Mouse (Mus musculus) layer of hippocampus, adult 18-20 months (tissue): Measurements from ENCODE around the gene Gucd1. TPM values are rescaled to one million over a fixed set of nuclear protein-coding genes. Genes with fewer than 3 reads are reported as not detected.
"Not testable (repeated sequence)": the region's sequence is repeated elsewhere in the genome, so short reads cannot be mapped to it uniquely, and the experiment has no call there.

Experiments
- DNase-seq, 2 experiments: peaks; one replicate each; pipeline ENCODE4 v3.0.0; 2022; ENCODE audit warnings: low spot score in 2 of 2
- total RNA-seq, 2 experiments: library from RNA; stranded (reverse); gene quantifications; 2 replicates each; pipeline ENCODE4 v1.2.3; 2021

Gene Gucd1
- total RNA-seq, 2 experiments from 2014 or later, result 12.8 TPM

- no peak for DNase-seq
Measured at GRCm38 (mm10) chr10:75536123-75536522, 18.4 kb upstream of the Gucd1 start.

- no peak for DNase-seq
Measured at GRCm38 (mm10) chr10:75535423-75535822, 17.7 kb upstream of the Gucd1 start.

- DNase-seq, result no peak
Measured at GRCm38 (mm10) chr10:75534934-75535333, 17.2 kb upstream of the Gucd1 start.

- no peak for DNase-seq
Measured at GRCm38 (mm10) chr10:75534216-75534615, 16.4 kb upstream of the Gucd1 start.

- no peak for DNase-seq
Measured at GRCm38 (mm10) chr10:75531532-75532090, 13.8 kb upstream of the Gucd1 start.

- DNase-seq, result no peak
Measured at GRCm38 (mm10) chr10:75530322-75530721, 12.6 kb upstream of the Gucd1 start.

GRCm38 (mm10) chr10:75525450-75525849, 7.7 kb upstream of the Gucd1 start:
- DNase-seq, result not testable (repeated sequence)

GRCm38 (mm10) chr10:75521643-75522042, 3.9 kb upstream of the Gucd1 start:
- DNase-seq, result no peak

GRCm38 (mm10) chr10:75520581-75520980, 2.8 kb upstream of the Gucd1 start:
- DNase-seq, result no peak

GRCm38 (mm10) chr10:75517073-75517757, 557 bp downstream of the Gucd1 start, which contains the start of gene Snrpd3:
Gene Snrpd3 (plus strand): TSS chr10:75517551.
- peak; percentile 86 to 93 for DNase-seq

GRCm38 (mm10) chr10:75516724-75517072, 1.1 kb downstream of the Gucd1 start:
- peak in 1 of 2 experiments; percentile 12 for DNase-seq

GRCm38 (mm10) chr10:75516038-75516723, 1.6 kb downstream of the Gucd1 start:
- no peak for DNase-seq

- DNase-seq, result no peak
Measured at GRCm38 (mm10) chr10:75515216-75516037, 2.3 kb downstream of the Gucd1 start.

GRCm38 (mm10) chr10:75514361-75514760, 3.4 kb downstream of the Gucd1 start:
- no peak for DNase-seq

- DNase-seq, result no peak
Measured at GRCm38 (mm10) chr10:75513306-75514067, 4.3 kb downstream of the Gucd1 start.

- DNase-seq, result no peak
Measured at GRCm38 (mm10) chr10:75512796-75513195, 5.0 kb downstream of the Gucd1 start.

GRCm38 (mm10) chr10:75511897-75512296, 5.9 kb downstream of the Gucd1 start:
- DNase-seq, result no peak

- no peak for DNase-seq
Measured at GRCm38 (mm10) chr10:75511060-75511459, 6.7 kb downstream of the Gucd1 start.

GRCm38 (mm10) chr10:75510446-75510845, 7.3 kb downstream of the Gucd1 start:
- no peak for DNase-seq

GRCm38 (mm10) chr10:75505928-75506327, 11.8 kb downstream of the Gucd1 start:
- DNase-seq, result not testable (repeated sequence)

- no peak for DNase-seq
Measured at GRCm38 (mm10) chr10:75505130-75505495, 12.7 kb downstream of the Gucd1 start.
